Mouse (Mus musculus) ES-E14 (cell line): ENCODE measurements around the gene Zdhhc14. TPM values are rescaled to one million over a fixed set of nuclear protein-coding genes. Genes with fewer than 3 reads are reported as not detected.

Source experiments
- DNase-seq: peaks from one replicate; pipeline ENCODE4 v3.0.0-alpha.2; 2013; ENCODE audit warnings: low read depth, low spot score
- H3K27ac ChIP-seq: 2 replicates; pipeline ENCODE4 v1.5.1; 2012; ENCODE audit warnings: low read depth, mild to moderate bottlenecking, low read length, moderate library complexity, mixed read lengths; ENCODE audit not compliant: poor library complexity, insufficient read depth, severe bottlenecking
- H3K36me3 ChIP-seq: 2 replicates; pipeline ENCODE4 v1.6.1; 2012; ENCODE audit warnings: mild to moderate bottlenecking, low read length, moderate library complexity, mixed read lengths; ENCODE audit not compliant: control insufficient read depth, poor library complexity, insufficient read depth, severe bottlenecking
- H3K4me1 ChIP-seq, 2 experiments: fragments of 150-350 bp in 1 of 2; sonication (generic) in 1 of 2; 2 replicates each; pipeline ENCODE4 v1.6.1; 2012; ENCODE audit warnings: low read length in 2 of 2, mild to moderate bottlenecking in 1 of 2, mixed read lengths in 1 of 2; ENCODE audit not compliant: control insufficient read depth in 2 of 2, insufficient read depth in 2 of 2, poor library complexity in 1 of 2
- H3K4me3 ChIP-seq, 2 experiments: fragments of 150-350 bp in 1 of 2; sonication (generic) in 1 of 2; 2 replicates each; pipeline ENCODE4 v1.5.1; 2012; ENCODE audit warnings: low read length in 2 of 2, low read depth in 1 of 2, mild to moderate bottlenecking in 1 of 2, mixed read lengths in 1 of 2; ENCODE audit not compliant: insufficient read depth in 1 of 2, poor library complexity in 1 of 2, severe bottlenecking in 1 of 2
- H3K9ac ChIP-seq: 2 replicates; pipeline ENCODE4 v1.6.1; 2012; ENCODE audit warnings: low read depth, mild to moderate bottlenecking, low read length, mixed read lengths; ENCODE audit not compliant: poor library complexity, insufficient read depth, severe bottlenecking
- H3K9me3 ChIP-seq: fragments of 150-350 bp; sonication (generic); 2 replicates; pipeline ENCODE4 v1.6.1; 2012; ENCODE audit warnings: low read depth, mild to moderate bottlenecking, low read length; ENCODE audit not compliant: control insufficient read depth, insufficient read depth
- CHD2 ChIP-seq: IDR thresholded peaks from 2 replicates; pipeline ENCODE4 v1.6.1; 2014; ENCODE audit warnings: mild to moderate bottlenecking, low read depth, low read length, inconsistent platforms
- HCFC1 ChIP-seq: IDR thresholded peaks from 2 replicates; pipeline ENCODE4 v1.6.1; 2012; ENCODE audit warnings: low read length, inconsistent platforms, borderline replicate concordance; ENCODE audit not compliant: insufficient read depth
- MAFK ChIP-seq: IDR thresholded peaks from 2 replicates; pipeline ENCODE4 v1.6.1; 2014; ENCODE audit warnings: mild to moderate bottlenecking, low read depth, low read length, inconsistent platforms; ENCODE audit not compliant: insufficient read depth
- ZC3H11A ChIP-seq: IDR thresholded peaks from 2 replicates; pipeline ENCODE4 v1.6.1; 2012; ENCODE audit warnings: low read depth, mild to moderate bottlenecking, inconsistent platforms, low read length, borderline replicate concordance
- ZNF384 ChIP-seq: IDR thresholded peaks from 2 replicates; pipeline ENCODE4 v1.6.1; 2012; ENCODE audit warnings: low read depth, low read length, inconsistent platforms
- in situ Hi-C, 2 experiments: fragments of 600-800 bp; cut with MboI; formaldehyde crosslinking; loops; one replicate each; pipeline ENCODE4 v1.15.1; 2025; ENCODE audit warnings: low sequenced_read_pairs in 2 of 2, inconsistent platforms in 1 of 2; ENCODE audit not compliant: unreplicated experiment in 2 of 2
- total RNA-seq: library from RNA; depleted of rRNA; stranded (reverse); fragments of 300-350 nt; gene quantifications from 2 replicates; pipeline ENCODE4 v1.2.3, GENCODE M21; 2012

Gene Zdhhc14
- total RNA-seq, 1 experiment = 0.76 TPM

- Histone ChIP-seq H3K36me3 (no peaks in the 10 kb centered on the region), H3K4me1 (peaks cover 0 to 2% of the 10 kb centered on the region in 2 experiments; a peak in 1 of 4 replicates), H3K4me3 (no peak overlapping the region), H3K27ac (no peak overlapping the region), H3K9me3 (no peaks in the 10 kb centered on the region), H3K9ac (no peak overlapping the region)
- TF ChIP-seq CHD2 (no peak), ZNF384 (no peak), ZC3H11A (no peak), HCFC1 (no peak), MAFK (no peak)
- DNase-seq = no peak
- in situ Hi-C loops = no loop called here
Measured at GRCm38 (mm10) chr17:5548546-5548945, 56.2 kb downstream of the Zdhhc14 start.

GRCm38 (mm10) chr17:5549460-5549859 is 57.1 kb downstream of the Zdhhc14 start:
- Histone ChIP-seq H3K4me3 (no peak overlapping the region), H3K9ac (no peak overlapping the region), H3K27ac (no peak overlapping the region), H3K36me3 (no peaks in the 10 kb centered on the region), H3K9me3 (no peaks in the 10 kb centered on the region), H3K4me1 (peaks cover 0 to 2% of the 10 kb centered on the region in 2 experiments; a peak in 1 of 4 replicates)
- in situ Hi-C loops = no loop called here
- TF ChIP-seq ZC3H11A (no peak), ZNF384 (no peak), MAFK (no peak), CHD2 (no peak), HCFC1 (no peak)
- DNase-seq = no peak

- in situ Hi-C loops = no loop called here
- DNase-seq = no peak
- Histone ChIP-seq H3K9ac (no peak overlapping the region), H3K27ac (no peak overlapping the region), H3K9me3 (no peaks in the 10 kb centered on the region), H3K4me1 (peaks cover 0 to 2% of the 10 kb centered on the region in 2 experiments; a peak in 1 of 4 replicates), H3K4me3 (no peak overlapping the region), H3K36me3 (no peaks in the 10 kb centered on the region)
- TF ChIP-seq ZC3H11A = no peak
- TF ChIP-seq ZNF384 = no peak
- no peak for TF ChIP-seq MAFK
- TF ChIP-seq HCFC1 = no peak
Measured at GRCm38 (mm10) chr17:5550444-5550843, 58.1 kb downstream of the Zdhhc14 start.

- no peak overlapping the region for H3K9ac ChIP-seq
- TF ChIP-seq ZNF384 (no peak), HCFC1 (no peak), MAFK (no peak), ZC3H11A (no peak), CHD2 (no peak)
- H3K27ac ChIP-seq = no peak overlapping the region; the same call in 1 of the 2 replicates
- peaks cover 0 to 2% of the 10 kb centered on the region in 2 experiments; a peak in 1 of 4 replicates for H3K4me1 ChIP-seq
- in situ Hi-C loops = no loop called here
- H3K36me3 ChIP-seq = no peaks in the 10 kb centered on the region
- no peak overlapping the region for H3K4me3 ChIP-seq
- no peaks in the 10 kb centered on the region for H3K9me3 ChIP-seq
- no peak for DNase-seq
Measured at GRCm38 (mm10) chr17:5551136-5551535, 58.8 kb downstream of the Zdhhc14 start.
